Mouse (Mus musculus): ENCODE measurements at regions not wholly inside any gene's neighbourhood (a gene's known extent, or its start where the extent isn't known, plus 50 kb on each side); places are given as distances from the start of the nearest gene placed in this dataset.
A peak's percentile ranks its signal among the peaks of the same experiment; 100 is the strongest.

- Histone ChIP-seq H3K9ac (ENCODE audit: low read length) (peak overlapping the region; percentile 13), H3K9me3 (ENCODE audit: control insufficient read depth, low read length) (peaks cover 4% of the 10 kb centered on the region; the same call in 1 of the 2 replicates), H3K36me3 (ENCODE audit: control insufficient read depth, insufficient read depth, low read length) (no peaks in the 10 kb centered on the region), H3K27ac (replicated peaks in 1 of 2; ENCODE audit: control insufficient read depth in 1 of 2, insufficient read depth in 1 of 2, low read depth in 2 of 2, low read length in 2 of 2) (no peak overlapping the region), H3K27me3 (ENCODE audit: control insufficient read depth, insufficient read depth, low read length) (0 out of 2 replicates have a peak, but pooled peaks cover 3% of the 10 kb centered on the region), H3K4me3 (ENCODE audit: control insufficient read depth in 1 of 2, insufficient read depth in 1 of 2, low read depth in 1 of 2, low read length in 2 of 2) (peak overlapping the region in 1 of 2 experiments; percentile 2; a peak in 1 of 4 replicates), H3K4me1 (ENCODE audit: control insufficient read depth in 2 of 2, insufficient read depth in 2 of 2, low read length in 2 of 2) (peaks cover 5 to 12% of the 10 kb centered on the region in 2 experiments), H3K4me2 (ENCODE audit: low read length) (peak overlapping the region; percentile 52)
- 14% methylated on average over 17 of the region's 17 CpGs for WGBS
- no peak for ATAC-seq (ENCODE audit: insufficient number of reproducible peaks, insufficient read depth, low FRiP score, low read depth)
Measured at GRCm38 (mm10) chr7:135889016-135889726, 173.0 kb upstream of the Mki67 start.

- 67% methylated on average over 2 of the region's 2 CpGs for WGBS
- Histone ChIP-seq H3K36me3 (ENCODE audit: control insufficient read depth, insufficient read depth, low read length) (no peaks in the 10 kb centered on the region), H3K4me3 (ENCODE audit: control insufficient read depth in 1 of 2, insufficient read depth in 1 of 2, low read depth in 1 of 2, low read length in 2 of 2) (no peak overlapping the region), H3K4me1 (ENCODE audit: control insufficient read depth in 2 of 2, insufficient read depth in 2 of 2, low read length in 2 of 2) (peaks cover 15 to 32% of the 10 kb centered on the region in 2 experiments), H3K27ac (replicated peaks in 1 of 2; ENCODE audit: control insufficient read depth in 1 of 2, insufficient read depth in 1 of 2, low read depth in 2 of 2, low read length in 2 of 2) (no peak overlapping the region), H3K27me3 (ENCODE audit: control insufficient read depth, insufficient read depth, low read length) (no peaks in the 10 kb centered on the region), H3K9me3 (ENCODE audit: control insufficient read depth, low read length) (no peaks in the 10 kb centered on the region), H3K9ac (ENCODE audit: low read length) (no peak overlapping the region), H3K4me2 (ENCODE audit: low read length) (no peak overlapping the region)
- no peak for ATAC-seq (ENCODE audit: insufficient number of reproducible peaks, insufficient read depth, low FRiP score, low read depth)
Measured at GRCm38 (mm10) chr7:135898876-135899275, 182.7 kb upstream of the Mki67 start.

GRCm38 (mm10) chr7:135899765-135900164 is 183.6 kb upstream of the Mki67 start:
- H3K36me3 ChIP-seq (ENCODE audit: control insufficient read depth, insufficient read depth, low read length), result no peaks in the 10 kb centered on the region
- H3K4me3 ChIP-seq (ENCODE audit: control insufficient read depth in 1 of 2, insufficient read depth in 1 of 2, low read depth in 1 of 2, low read length in 2 of 2), result no peak overlapping the region
- peaks cover 15 to 32% of the 10 kb centered on the region in 2 experiments for H3K4me1 ChIP-seq (ENCODE audit: control insufficient read depth in 2 of 2, insufficient read depth in 2 of 2, low read length in 2 of 2)
- H3K9me3 ChIP-seq (ENCODE audit: control insufficient read depth, low read length), result no peaks in the 10 kb centered on the region
- no peak overlapping the region for H3K9ac ChIP-seq (ENCODE audit: low read length)
- 81% methylated on average over 5 of the region's 5 CpGs for WGBS
- no peaks in the 10 kb centered on the region for H3K27me3 ChIP-seq (ENCODE audit: control insufficient read depth, insufficient read depth, low read length)
- no peak overlapping the region for H3K27ac ChIP-seq (replicated peaks in 1 of 2; ENCODE audit: control insufficient read depth in 1 of 2, insufficient read depth in 1 of 2, low read depth in 2 of 2, low read length in 2 of 2)
- no peak overlapping the region for H3K4me2 ChIP-seq (ENCODE audit: low read length)
- ATAC-seq (ENCODE audit: insufficient number of reproducible peaks, insufficient read depth, low FRiP score, low read depth), result no peak

- Histone ChIP-seq H3K27ac (replicated peaks in 1 of 2; ENCODE audit: control insufficient read depth in 1 of 2, insufficient read depth in 1 of 2, low read depth in 2 of 2, low read length in 2 of 2) (peak overlapping the region; percentile 7 to 13; a peak in 1 of 4 replicates), H3K9ac (ENCODE audit: low read length) (no peak overlapping the region), H3K4me2 (ENCODE audit: low read length) (peak overlapping the region; percentile 19; the same call in 1 of the 2 replicates), H3K9me3 (ENCODE audit: control insufficient read depth, low read length) (no peaks in the 10 kb centered on the region), H3K4me1 (ENCODE audit: control insufficient read depth in 2 of 2, insufficient read depth in 2 of 2, low read length in 2 of 2) (peaks cover 15 to 32% of the 10 kb centered on the region in 2 experiments), H3K4me3 (ENCODE audit: control insufficient read depth in 1 of 2, insufficient read depth in 1 of 2, low read depth in 1 of 2, low read length in 2 of 2) (no peak overlapping the region), H3K27me3 (ENCODE audit: control insufficient read depth, insufficient read depth, low read length) (no peaks in the 10 kb centered on the region), H3K36me3 (ENCODE audit: control insufficient read depth, insufficient read depth, low read length) (no peaks in the 10 kb centered on the region)
- 20% methylated on average over 10 of the region's 10 CpGs for WGBS
- ATAC-seq (ENCODE audit: insufficient number of reproducible peaks, insufficient read depth, low FRiP score, low read depth), result peak; percentile 28; the same call in 1 of the 2 replicates
Measured at GRCm38 (mm10) chr7:135900861-135901321, 184.7 kb upstream of the Mki67 start.

- peaks cover 15 to 32% of the 10 kb centered on the region in 2 experiments for H3K4me1 ChIP-seq (ENCODE audit: control insufficient read depth in 2 of 2, insufficient read depth in 2 of 2, low read length in 2 of 2)
- no peak overlapping the region for H3K9ac ChIP-seq (ENCODE audit: low read length)
- peak overlapping the region; percentile 69 to 70 for H3K27ac ChIP-seq (replicated peaks in 1 of 2; ENCODE audit: control insufficient read depth in 1 of 2, insufficient read depth in 1 of 2, low read depth in 2 of 2, low read length in 2 of 2)
- ATAC-seq (ENCODE audit: insufficient number of reproducible peaks, insufficient read depth, low FRiP score, low read depth), result peak; percentile 68
- no peak overlapping the region for H3K4me3 ChIP-seq (ENCODE audit: control insufficient read depth in 1 of 2, insufficient read depth in 1 of 2, low read depth in 1 of 2, low read length in 2 of 2)
- WGBS, result 51% methylated on average over 13 of the region's 13 CpGs
- no peaks in the 10 kb centered on the region for H3K27me3 ChIP-seq (ENCODE audit: control insufficient read depth, insufficient read depth, low read length)
- no peak overlapping the region for H3K4me2 ChIP-seq (ENCODE audit: low read length)
- no peaks in the 10 kb centered on the region for H3K36me3 ChIP-seq (ENCODE audit: control insufficient read depth, insufficient read depth, low read length)
- H3K9me3 ChIP-seq (ENCODE audit: control insufficient read depth, low read length), result no peaks in the 10 kb centered on the region
Measured at GRCm38 (mm10) chr7:135902106-135903055, 186.2 kb upstream of the Mki67 start.

GRCm38 (mm10) chr7:135911376-135911775 is 195.2 kb upstream of the Mki67 start:
- Histone ChIP-seq H3K4me1 (ENCODE audit: control insufficient read depth in 2 of 2, insufficient read depth in 2 of 2, low read length in 2 of 2) (no peaks in the 10 kb centered on the region), H3K27ac (replicated peaks in 1 of 2; ENCODE audit: control insufficient read depth in 1 of 2, insufficient read depth in 1 of 2, low read depth in 2 of 2, low read length in 2 of 2) (no peak overlapping the region), H3K4me3 (ENCODE audit: control insufficient read depth in 1 of 2, insufficient read depth in 1 of 2, low read depth in 1 of 2, low read length in 2 of 2) (no peak overlapping the region), H3K9me3 (ENCODE audit: control insufficient read depth, low read length) (no peaks in the 10 kb centered on the region), H3K36me3 (ENCODE audit: control insufficient read depth, insufficient read depth, low read length) (no peaks in the 10 kb centered on the region), H3K9ac (ENCODE audit: low read length) (no peak overlapping the region), H3K4me2 (ENCODE audit: low read length) (no peak overlapping the region), H3K27me3 (ENCODE audit: control insufficient read depth, insufficient read depth, low read length) (no peaks in the 10 kb centered on the region)
- ATAC-seq (ENCODE audit: insufficient number of reproducible peaks, insufficient read depth, low FRiP score, low read depth), result no peak

GRCm38 (mm10) chr7:135913923-135914634 is 197.9 kb upstream of the Mki67 start:
- ATAC-seq (ENCODE audit: insufficient number of reproducible peaks, insufficient read depth, low FRiP score, low read depth), result no peak
- 78% methylated on average over 3 of the region's 3 CpGs for WGBS
- Histone ChIP-seq H3K27me3 (ENCODE audit: control insufficient read depth, insufficient read depth, low read length) (no peaks in the 10 kb centered on the region), H3K27ac (replicated peaks in 1 of 2; ENCODE audit: control insufficient read depth in 1 of 2, insufficient read depth in 1 of 2, low read depth in 2 of 2, low read length in 2 of 2) (no peak overlapping the region), H3K9ac (ENCODE audit: low read length) (no peak overlapping the region), H3K4me1 (ENCODE audit: control insufficient read depth in 2 of 2, insufficient read depth in 2 of 2, low read length in 2 of 2) (no peaks in the 10 kb centered on the region), H3K36me3 (ENCODE audit: control insufficient read depth, insufficient read depth, low read length) (no peaks in the 10 kb centered on the region), H3K4me3 (ENCODE audit: control insufficient read depth in 1 of 2, insufficient read depth in 1 of 2, low read depth in 1 of 2, low read length in 2 of 2) (no peak overlapping the region), H3K9me3 (ENCODE audit: control insufficient read depth, low read length) (no peaks in the 10 kb centered on the region), H3K4me2 (ENCODE audit: low read length) (no peak overlapping the region)

Data from heart, embryonic 14.5 days (tissue).